Mouse (Mus musculus): ENCODE measurements around the gene AC134908.4. TPM values are rescaled to one million over a fixed set of nuclear protein-coding genes. Genes with fewer than 3 reads are reported as not detected.

The AC134908.4 gene
- total RNA-seq, 2 experiments from 2014 or later: 1.4 to 1.9 TPM

DNA sequence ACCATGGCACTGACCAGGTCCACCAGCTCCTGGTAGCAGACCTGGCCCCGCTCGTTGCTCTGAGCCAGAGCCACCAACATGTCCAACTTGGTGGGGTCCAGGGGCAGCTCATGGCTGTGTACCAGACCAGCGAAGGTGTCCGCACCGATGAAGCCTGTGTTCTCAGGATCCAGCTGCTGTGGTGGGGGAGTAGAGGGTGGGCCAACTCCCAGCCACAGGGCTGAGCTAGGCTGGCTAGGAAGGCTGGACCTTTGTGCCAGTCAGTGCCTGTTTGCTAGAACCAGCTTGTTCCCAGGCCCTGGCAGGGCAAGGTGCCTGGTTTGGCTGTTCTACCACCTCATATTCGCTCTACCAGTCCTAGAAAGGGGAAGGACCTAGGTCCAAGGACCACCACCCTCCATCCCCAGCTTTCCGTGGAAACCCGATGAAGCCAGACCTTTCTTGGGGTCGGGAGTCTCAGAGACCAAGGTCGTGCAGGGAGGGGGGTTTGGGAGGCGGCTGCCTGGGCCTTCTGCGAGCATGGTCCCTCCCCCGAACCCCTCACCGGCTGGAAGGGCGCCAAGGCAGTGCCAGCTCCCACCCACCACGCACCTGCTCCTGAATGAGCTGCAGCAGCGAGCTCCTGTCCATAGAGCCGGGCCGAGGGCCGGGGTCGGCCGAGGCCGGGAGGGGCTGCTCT, 41.1 kb upstream of the AC134908.4 start:
- no peak for TF ChIP-seq CTCF (conservative IDR thresholded peaks at IDR 0.05)
- Histone ChIP-seq H3K27ac (peak overlapping the region; percentile 99), H3K4me3 (peak overlapping the region; percentile 72)
- no peak for DNase-seq (ENCODE audit: low spot score in 2 of 2)

DNA sequence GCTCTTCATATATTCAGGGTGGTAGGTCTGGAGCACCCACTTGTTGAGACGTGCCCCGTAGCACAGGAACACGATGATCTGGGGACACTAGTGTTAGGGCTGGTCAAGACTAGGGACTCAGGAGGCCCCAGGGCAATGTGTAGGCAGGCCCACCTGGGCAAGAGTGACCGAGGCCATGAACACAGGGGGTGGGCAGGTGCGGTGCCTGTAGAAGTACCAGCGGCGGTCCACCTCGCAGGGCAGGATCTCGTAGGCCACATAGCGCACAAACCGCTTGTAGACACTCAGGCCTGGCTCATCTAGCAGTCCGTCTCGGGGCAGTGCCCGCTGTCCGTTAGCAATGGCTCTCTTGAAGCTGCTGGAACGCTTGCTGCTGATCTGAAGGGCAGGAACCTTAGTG, 40.4 kb upstream of the AC134908.4 start:
- no peak for DNase-seq (ENCODE audit: low spot score in 2 of 2)
- Histone ChIP-seq H3K27ac (peak overlapping the region; percentile 99), H3K4me3 (peak overlapping the region; percentile 72)
- TF ChIP-seq CTCF (conservative IDR thresholded peaks at IDR 0.05): no peak

DNA sequence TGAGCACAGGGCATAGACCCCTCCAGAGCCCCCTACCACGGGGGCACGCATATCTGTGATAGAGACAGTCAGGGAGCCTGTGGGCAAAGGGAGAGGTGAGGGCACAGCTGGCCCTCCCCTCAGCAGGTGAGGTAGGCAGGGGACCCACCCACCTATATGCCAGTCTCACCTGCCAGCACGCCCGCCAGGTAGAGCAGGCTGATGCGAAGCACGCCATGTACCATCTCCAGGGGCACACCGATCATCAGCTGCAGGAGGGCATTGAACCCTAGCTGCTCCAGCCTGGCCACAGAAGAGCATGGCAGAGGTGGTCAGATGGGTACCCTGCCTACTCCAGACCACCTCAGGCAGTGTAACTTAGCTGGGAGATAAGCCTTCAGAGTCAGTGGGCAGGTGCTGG, 39.8 kb upstream of the AC134908.4 start:
- DNase-seq (ENCODE audit: low spot score in 2 of 2): no peak
- Histone ChIP-seq H3K27ac (peak overlapping the region; percentile 99), H3K4me3 (no peak overlapping the region; the same call in 1 of the 2 replicates)
- no peak for TF ChIP-seq CTCF (conservative IDR thresholded peaks at IDR 0.05)

DNA sequence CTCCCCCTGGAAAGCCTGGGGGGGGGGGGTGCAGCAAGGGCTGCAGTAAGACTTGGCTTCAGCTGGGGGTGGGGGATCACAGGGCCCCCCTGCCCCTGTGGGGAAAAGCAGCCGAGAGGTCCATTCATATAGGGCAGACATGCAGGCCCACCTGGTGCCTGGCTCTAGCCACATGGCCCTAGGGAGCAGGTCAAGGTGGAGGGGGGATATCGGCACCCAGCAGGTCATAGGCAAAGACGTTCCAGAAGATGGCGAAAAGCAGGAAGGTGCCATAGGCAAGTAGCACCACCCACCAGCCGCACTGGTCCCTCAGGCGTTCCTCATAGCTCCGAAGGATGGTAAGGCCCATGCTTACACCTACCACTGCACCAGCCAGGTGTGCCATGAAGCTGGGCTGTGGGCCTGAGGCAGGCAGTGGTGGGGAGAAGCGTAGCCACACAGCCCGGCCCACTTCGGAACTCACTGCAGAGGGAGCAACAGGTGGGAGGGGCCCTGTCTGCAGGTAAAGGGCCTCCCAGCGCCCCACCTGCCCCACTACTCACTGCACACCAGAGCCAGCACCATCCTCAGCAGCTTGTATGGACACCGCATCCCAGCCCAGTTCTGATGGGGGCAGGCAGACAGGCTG, 39.2 kb upstream of the AC134908.4 start:
- Histone ChIP-seq H3K4me3 (peak overlapping the region; percentile 87), H3K27ac (peak overlapping the region; percentile 99)
- DNase-seq (ENCODE audit: low spot score in 2 of 2): no peak
- TF ChIP-seq CTCF (conservative IDR thresholded peaks at IDR 0.05): no peak

DNA sequence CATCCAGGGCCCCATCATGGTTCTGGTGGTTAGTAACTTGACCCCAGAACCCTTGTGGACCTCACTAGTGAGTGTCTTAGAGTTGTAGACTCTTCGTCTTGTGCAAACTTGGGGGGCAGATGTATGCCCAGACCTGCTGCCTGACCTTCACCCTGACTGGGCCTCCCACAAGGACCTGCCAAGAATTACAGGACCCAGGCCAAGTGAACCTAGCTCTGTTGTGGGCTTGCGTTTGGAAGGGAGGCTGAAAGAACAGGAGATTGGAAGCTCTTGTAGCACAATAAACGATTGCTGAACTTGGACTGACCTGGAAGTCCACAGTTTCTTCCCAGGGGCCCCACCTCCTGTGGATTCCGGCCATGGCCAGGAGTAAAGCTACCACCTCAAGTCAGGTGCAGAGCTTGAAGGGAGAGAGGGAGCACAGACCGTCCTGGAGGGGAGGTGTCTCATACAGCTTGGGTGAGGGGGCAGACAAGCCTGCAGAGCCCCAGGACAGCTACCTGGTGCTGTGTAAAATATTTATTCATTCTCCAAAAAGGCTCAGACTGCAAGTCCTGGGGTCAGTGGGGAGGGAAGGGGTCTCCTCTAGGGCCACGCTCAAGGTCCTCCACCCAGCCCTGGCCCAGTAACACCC, 38.6 kb upstream of the AC134908.4 start:
- no peak for DNase-seq (ENCODE audit: low spot score in 2 of 2)
- Histone ChIP-seq H3K4me3 (peak overlapping the region; percentile 87), H3K27ac (peak overlapping the region; percentile 99)
- TF ChIP-seq CTCF (conservative IDR thresholded peaks at IDR 0.05): no peak

DNA sequence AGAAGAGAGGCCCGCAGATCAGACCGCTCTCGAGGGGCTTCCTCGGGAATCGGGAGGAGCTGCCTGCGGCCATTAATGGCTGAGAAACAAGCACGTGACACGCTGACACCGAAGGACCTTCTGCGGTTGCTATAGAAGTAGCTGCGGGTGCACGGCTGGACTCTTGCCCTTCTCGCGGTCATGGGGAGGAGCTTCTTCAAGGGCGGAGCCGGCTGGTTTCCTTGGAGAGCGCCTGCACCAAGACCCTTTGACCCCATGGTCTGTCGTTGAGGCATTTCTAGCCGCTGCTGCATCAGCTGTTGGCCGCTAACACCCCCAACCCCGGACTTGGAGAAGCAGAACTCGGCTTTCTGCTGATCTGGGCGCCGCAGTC, 37.8 kb upstream of the AC134908.4 start, which contains the start of gene Stub1:
TSS of gene Stub1 (minus strand) at position 114 of the 373 bp plus-strand sequence.
- TF ChIP-seq CTCF (conservative IDR thresholded peaks at IDR 0.05): no peak
- DNase-seq (ENCODE audit: low spot score in 2 of 2): peak; percentile 80 to 84
- Histone ChIP-seq H3K4me3 (peak within 1 kb of the TSS; percentile 87), H3K27ac (peak within 1 kb of the TSS; percentile 99)

DNA sequence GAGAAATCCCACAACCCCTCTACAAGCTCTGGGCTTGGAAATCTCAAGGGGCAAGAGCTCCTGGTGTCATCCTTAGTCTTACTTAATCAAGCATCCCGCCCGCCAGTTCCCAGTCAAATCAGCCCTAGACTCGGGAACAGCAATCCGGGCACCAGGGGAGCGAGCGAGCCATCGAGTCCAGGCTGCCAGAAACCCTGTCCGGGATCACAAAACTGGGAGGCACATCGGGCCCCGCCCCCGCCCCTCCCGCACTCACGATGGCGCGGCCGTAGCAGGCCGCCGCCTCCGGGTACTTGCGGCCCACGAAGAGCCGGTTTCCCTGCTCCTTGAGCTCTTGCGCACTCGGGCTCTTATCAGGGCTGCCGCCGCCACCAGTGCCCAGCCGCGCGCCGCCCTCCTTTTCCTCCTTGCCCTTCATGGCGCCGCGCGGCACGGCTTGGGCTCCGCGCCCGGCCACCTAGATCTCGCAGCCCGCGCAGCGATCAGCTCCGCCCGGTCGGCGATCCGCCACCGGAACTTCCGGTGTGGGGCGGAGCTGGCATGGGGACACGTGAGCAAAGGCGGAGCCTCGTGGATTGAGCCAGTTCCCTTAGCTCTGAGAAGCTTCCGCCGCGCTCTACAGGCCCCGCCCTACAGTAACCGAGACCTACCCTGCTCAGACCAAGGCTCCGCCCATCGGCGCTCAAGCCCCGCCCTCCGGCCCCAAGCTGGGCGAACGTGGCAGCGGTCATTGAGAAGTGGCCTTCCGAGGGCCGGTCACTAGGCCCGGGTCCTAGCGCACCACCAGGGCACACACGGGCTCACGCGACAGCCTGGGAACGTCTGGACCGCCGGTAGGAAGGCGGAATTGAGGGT, 37.2 kb upstream of the AC134908.4 start:
- Histone ChIP-seq H3K4me3 (peak overlapping the region; percentile 87), H3K27ac (peak overlapping the region; percentile 99)
- peak; percentile 97 to 98 for DNase-seq (ENCODE audit: low spot score in 2 of 2)
- TF ChIP-seq CTCF (conservative IDR thresholded peaks at IDR 0.05): no peak

DNA sequence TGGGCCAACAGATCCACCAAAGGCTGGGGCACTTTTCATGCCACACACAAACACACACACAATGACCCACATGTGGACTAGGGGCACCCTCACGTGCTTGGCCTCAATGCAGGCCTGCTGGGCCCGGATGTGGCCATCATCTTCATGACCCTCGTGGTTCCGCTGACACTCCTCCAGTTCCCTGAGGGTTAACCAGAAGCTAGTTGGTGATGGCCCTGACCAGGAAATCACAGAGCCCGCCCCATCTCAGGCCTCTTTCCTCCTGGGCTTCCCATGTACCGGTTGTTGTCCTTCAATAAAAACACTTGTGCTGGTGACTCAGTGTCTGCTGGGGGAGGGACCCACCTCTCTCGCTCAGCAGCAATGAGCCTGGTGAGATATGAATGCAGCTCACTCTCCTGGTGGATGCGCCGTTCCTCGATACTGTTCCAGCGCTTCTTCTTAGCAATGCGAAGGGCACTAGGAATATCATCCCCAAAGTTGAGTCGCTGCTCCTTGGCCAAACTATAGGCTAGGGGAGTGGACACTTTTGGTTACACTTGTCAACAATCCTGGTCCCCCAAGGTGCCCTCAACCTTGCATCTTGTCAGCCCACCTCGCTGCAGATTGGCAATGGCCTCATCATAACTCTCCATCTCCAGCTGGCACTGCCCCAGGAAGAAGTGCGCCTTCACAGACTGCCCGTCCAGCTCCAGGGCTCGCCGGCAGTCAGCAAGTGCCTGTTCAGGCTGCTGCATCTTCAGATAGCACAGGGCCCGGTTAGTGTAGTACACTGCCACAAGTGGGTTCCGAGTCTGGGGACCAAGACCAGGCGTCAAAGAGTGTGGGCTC, 36.2 kb upstream of the AC134908.4 start:
- H3K27ac ChIP-seq: peak overlapping the region; percentile 99
- no peak for TF ChIP-seq CTCF (conservative IDR thresholded peaks at IDR 0.05)
- H3K4me3 ChIP-seq: peak overlapping the region; percentile 87
- DNase-seq (ENCODE audit: low spot score in 2 of 2): no peak

DNA sequence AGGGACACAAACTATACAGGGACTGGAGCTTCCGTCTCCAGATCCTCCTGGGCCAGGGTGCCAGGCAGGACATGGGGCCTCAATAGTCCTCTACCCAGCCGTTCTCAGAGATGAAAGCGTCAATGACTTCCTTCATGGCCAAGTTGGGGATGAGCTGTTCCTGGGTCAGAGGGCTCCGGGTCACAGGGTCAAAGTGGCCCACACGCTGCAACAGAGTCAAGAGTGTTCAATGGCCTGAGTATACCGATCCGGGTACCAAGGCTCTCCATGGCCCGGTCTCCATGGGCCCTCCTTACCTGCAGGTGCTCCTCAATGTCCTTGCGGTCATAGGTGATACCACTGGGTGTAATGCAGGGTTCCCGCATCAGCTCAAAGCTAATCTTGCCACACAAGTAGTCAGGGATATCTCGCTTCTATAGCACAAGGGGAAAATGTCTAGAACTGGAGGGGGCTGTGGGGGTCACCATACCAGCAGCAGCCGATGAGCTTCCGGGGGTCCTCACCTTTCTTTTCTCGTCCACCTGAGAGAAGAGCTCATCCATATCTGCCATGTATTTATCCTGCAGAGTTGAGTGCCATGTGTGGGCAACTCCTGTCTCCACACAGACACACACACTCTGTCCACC, 35.5 kb upstream of the AC134908.4 start:
- no peak for DNase-seq (ENCODE audit: low spot score in 2 of 2)
- TF ChIP-seq CTCF (conservative IDR thresholded peaks at IDR 0.05): no peak
- H3K4me3 ChIP-seq: peak overlapping the region; percentile 87
- H3K27ac ChIP-seq: 0 out of 2 replicates have a peak overlapping the region, but pooled peaks have one; percentile 99

DNA sequence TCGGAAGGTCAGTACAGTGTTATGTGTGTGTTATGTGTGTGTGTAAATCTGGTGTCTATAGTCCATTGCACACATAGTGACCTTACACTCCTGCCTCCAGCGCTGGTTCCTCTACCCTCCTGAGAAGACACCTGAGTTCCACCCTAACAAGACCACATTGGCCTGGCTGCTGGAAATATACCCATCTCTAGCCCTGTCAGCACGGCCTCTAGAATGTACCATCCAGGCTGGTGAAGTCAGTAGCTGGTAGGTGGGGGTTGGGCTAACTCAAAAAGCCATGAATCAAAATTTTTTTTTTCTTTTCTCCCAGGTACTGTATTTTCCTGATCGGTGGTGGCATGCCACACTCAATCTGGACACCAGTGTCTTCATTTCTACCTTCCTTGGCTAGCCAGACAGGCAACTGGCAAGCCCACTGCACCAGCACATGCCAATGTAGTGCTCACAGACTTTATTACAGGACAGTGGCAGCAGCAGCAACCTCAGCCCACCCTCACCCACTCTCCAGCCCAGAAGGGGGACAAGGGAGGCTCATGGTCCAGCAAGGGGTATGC, 34.8 kb upstream of the AC134908.4 start:
- TF ChIP-seq CTCF (conservative IDR thresholded peaks at IDR 0.05): no peak
- H3K4me3 ChIP-seq: peak overlapping the region; percentile 82

DNA sequence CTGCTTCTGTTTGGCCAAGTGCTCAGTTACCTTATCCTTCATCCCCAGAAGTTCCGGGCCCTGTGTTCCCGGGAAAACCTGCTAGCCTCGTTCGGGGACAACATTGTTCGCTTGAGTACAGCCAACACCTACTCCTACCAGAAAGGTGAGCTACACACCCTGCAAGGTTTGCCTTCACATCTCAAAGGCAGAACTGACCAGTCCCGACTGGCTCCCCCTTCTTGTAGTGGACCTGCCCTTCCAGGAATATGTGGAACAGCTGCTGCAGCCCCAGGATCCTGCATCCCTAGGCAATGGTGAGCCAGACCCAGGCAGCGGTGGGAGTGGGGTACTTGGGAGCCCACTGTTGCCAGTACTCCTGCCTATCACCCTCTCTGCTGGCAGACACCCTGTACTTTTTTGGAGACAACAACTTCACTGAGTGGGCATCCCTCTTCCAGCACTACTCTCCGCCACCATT, 34.1 kb upstream of the AC134908.4 start:
- Histone ChIP-seq H3K27ac (peak overlapping the region; percentile 93), H3K4me3 (peak overlapping the region; percentile 82)
- no peak for DNase-seq (ENCODE audit: low spot score in 2 of 2)
- no peak for TF ChIP-seq CTCF (conservative IDR thresholded peaks at IDR 0.05)

More for the DNA sequence above, 34.8 kb upstream of the AC134908.4 start:
- DNase-seq (ENCODE audit: low spot score in 2 of 2): no peak
- no peak overlapping the region for H3K27ac ChIP-seq
